Mouse (Mus musculus) bone marrow macrophage, adult 2 months (primary cell): Measurements from ENCODE around the gene Pou2f1.

ENCODE experiments used
- CTCF ChIP-seq: IDR thresholded peaks from 2 replicates; pipeline ENCODE4 v1.5.1; 2012; ENCODE audit warnings: low read depth, mild to moderate bottlenecking, low read length, moderate library complexity
- POLR2A ChIP-seq: IDR thresholded peaks from 2 replicates; pipeline ENCODE4 v1.6.1; 2012; ENCODE audit warnings: mild to moderate bottlenecking, low read depth, low read length, borderline replicate concordance

DNA sequence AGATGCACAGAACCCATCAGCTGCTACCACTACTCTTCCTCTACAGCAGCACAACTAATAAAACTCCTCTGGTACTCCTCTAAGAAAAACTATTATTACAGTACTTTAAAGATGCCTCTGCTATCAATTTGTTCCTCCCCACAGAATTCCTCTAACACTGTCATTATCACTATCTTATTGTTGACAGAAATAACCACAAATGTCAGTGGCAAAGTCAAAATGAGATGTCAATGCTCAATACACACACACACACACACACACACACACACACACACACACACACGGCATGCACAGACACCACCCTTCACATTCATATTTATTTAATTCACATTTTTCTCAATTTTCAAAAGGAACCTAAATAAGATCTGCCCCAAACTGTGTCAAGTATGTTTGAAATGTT is 8.2 kb downstream of the Pou2f1 start:
- no peak for TF ChIP-seq POLR2A
- no peak for TF ChIP-seq CTCF
